In the genomic region with DNA sequence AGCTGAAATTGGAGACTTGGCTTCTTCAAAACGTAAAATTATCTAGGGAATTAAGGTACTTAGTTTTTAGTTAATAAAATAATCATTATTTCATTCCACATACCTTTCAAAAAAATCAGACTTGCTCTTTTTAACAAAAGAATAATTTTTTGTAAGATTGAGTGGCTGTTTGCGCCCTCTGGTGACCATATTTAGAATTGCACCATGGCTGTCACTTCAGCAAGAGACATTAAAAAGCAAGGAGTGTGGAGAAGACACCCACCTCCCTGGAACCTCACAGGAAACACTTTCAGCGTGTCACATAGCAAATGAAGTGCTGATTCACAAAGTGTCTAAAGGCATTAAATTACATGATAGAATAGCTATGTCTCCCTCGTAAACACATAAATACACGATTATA, we compare ENCODE assay signal across 9 mouse cellular contexts. TPM values are rescaled to one million over a fixed set of nuclear protein-coding genes. Genes with fewer than 3 reads are reported as not detected.
DNase-seq lines count a peak whose midpoint lies in the region; ATAC-seq and TF ChIP-seq lines count a peak whose summit lies in the region.
"Had no signal": no experiment of that assay in that cellular context is flagged by ENCODE, and none has a peak within 500 bp of the region (broad histone marks: within the 10 kb centered on the region; RNA-seq: fewer than 3 reads in every experiment).

No protein-coding gene starts in this region.

- CTCF ChIA-PET in Patski (lab: Charles Lee) = interaction anchor here (0.7 to 1.8 kb wide), 5 partner anchors 10 to 161 kb away, joined by 3 to 6 read pairs (median 3); no protein-coding TSS in a partner anchor

- intact Hi-C loops in left cerebral cortex, postnatal 14 days (cut with DNase I) = no loop called here

- 0 out of 2 replicates have a peak, but pooled peaks have one; percentile 28 for TF ChIP-seq CTCF in kidney, adult 2 months (conservative IDR thresholded peaks at IDR 0.05; ENCODE audit: insufficient read depth, insufficient read length, low read depth, low read length)
- TF ChIP-seq CTCF in CH12.LX (conservative IDR thresholded peaks at IDR 0.05 in 1 of 2, IDR thresholded peaks at IDR 0.05 in 1 of 2; ENCODE audit: low read depth in 2 of 2, low read length in 2 of 2) = peak; percentile 52 to 61
- peak; percentile 81 for TF ChIP-seq CTCF in Patski (IDR thresholded peaks at IDR 0.05)

- no peak overlapping the region for H3K27ac ChIP-seq in kidney, adult 2 months (ENCODE audit: insufficient read depth, low read depth, low read length)
- no peak overlapping the region for H3K27ac ChIP-seq in kidney, embryonic 16.5 days (ENCODE audit: low read length)
- H3K27ac ChIP-seq in CH12.LX (ENCODE audit: insufficient read depth, low read depth) = no peak overlapping the region
- H3K27ac ChIP-seq: limb, embryonic 15.5 days had no signal

- in situ Hi-C loops in CH12.LX (cut with MboI; ENCODE audit: low pct_ligation_motif_present, low pct_unique_long_range_greater_than_20kb, low sequenced_read_pairs) = no loop called here
- in situ Hi-C loops in Patski (cut with MboI; ENCODE audit: low pct_unique_long_range_greater_than_20kb) = no loop called here

- dilution Hi-C loops in CH12.LX (cut with MboI; ENCODE audit: extremely low pct_ligation_motif_present, extremely low pct_unique_long_range_greater_than_20kb, low sequenced_read_pairs) = no loop called here

- 26% methylated on average over 5 of the region's 5 CpGs for WGBS in kidney, adult 2 months
- 37% methylated on average over 5 of the region's 5 CpGs for WGBS in kidney, embryonic 16.5 days

- peak; percentile 39 for TF ChIP-seq RAD21 in CH12.LX (IDR thresholded peaks at IDR 0.05; ENCODE audit: low read depth, low read length)

- no peak for ATAC-seq in kidney, embryonic 16.5 days (ENCODE audit: low FRiP score, low TSS enrichment)
- no peak for ATAC-seq in Patski

- H3K9me3 ChIP-seq in kidney, embryonic 16.5 days (ENCODE audit: low read length) = no peaks in the 10 kb centered on the region
- no peaks in the 10 kb centered on the region for H3K9me3 ChIP-seq in CH12.LX (replicated peaks; ENCODE audit: low read length)
- H3K9me3 ChIP-seq: limb, embryonic 15.5 days had no signal

- H3K27me3 ChIP-seq in kidney, adult 2 months (replicated peaks; ENCODE audit: control insufficient read depth, insufficient read depth, low read length) = no peaks in the 10 kb centered on the region
- peaks cover 4% of the 10 kb centered on the region; the same call in 1 of the 2 replicates for H3K27me3 ChIP-seq in kidney, embryonic 16.5 days (ENCODE audit: insufficient read depth, low read length)
- no peaks in the 10 kb centered on the region for H3K27me3 ChIP-seq in CH12.LX (replicated peaks)
- peaks cover 46% of the 10 kb centered on the region for H3K27me3 ChIP-seq in Patski

- POLR2A ChIA-PET in Patski (lab: Charles Lee) = no interaction called here

- no peak for TF ChIP-seq POLR2A in kidney, adult 2 months (IDR thresholded peaks at IDR 0.05; ENCODE audit: low read depth, low read length)
- no peak for TF ChIP-seq POLR2A in CH12.LX (IDR thresholded peaks at IDR 0.05; ENCODE audit: low read depth, low read length)

- H3K9ac ChIP-seq in kidney, embryonic 16.5 days (replicated peaks; ENCODE audit: low read length) = no peak overlapping the region
- H3K9ac ChIP-seq in CH12.LX (ENCODE audit: insufficient read depth, low read depth) = no peak overlapping the region
- H3K9ac ChIP-seq: limb, embryonic 15.5 days had no signal

- DNase-seq in kidney, adult 2 months = peak; percentile 12
- DNase-seq in CH12.LX (ENCODE audit: extremely low read depth) = peak; percentile 17
- DNase-seq in Patski (ENCODE audit: low read depth, low spot score) = no peak
- peak; percentile 32 for DNase-seq in embryo, embryonic 11 days
- DNase-seq in left cerebral cortex, postnatal 14 days (ENCODE audit: low spot score in 2 of 2) = peak; percentile 48 to 54
- DNase-seq in right cerebral cortex, postnatal 10 days (ENCODE audit: low spot score in 2 of 2) = peak; percentile 35 to 59

- no peaks in the 10 kb centered on the region for H3K79me2 ChIP-seq in CH12.LX (replicated peaks; ENCODE audit: control insufficient read depth, extremely low read depth, insufficient read depth, poor library complexity, severe bottlenecking)

- no peak for TF ChIP-seq EP300 in CH12.LX (IDR thresholded peaks at IDR 0.05; ENCODE audit: low read length)

- no peak overlapping the region for H3K4me2 ChIP-seq in kidney, embryonic 16.5 days (replicated peaks; ENCODE audit: low read depth, low read length)
- no peak overlapping the region for H3K4me2 ChIP-seq in CH12.LX (ENCODE audit: insufficient read depth, low read depth, poor library complexity, severe bottlenecking)
- H3K4me2 ChIP-seq: limb, embryonic 15.5 days had no signal

- H3K4me3 ChIP-seq in kidney, adult 2 months (ENCODE audit: insufficient read depth, low read depth, low read length) = no peak overlapping the region
- no peak overlapping the region for H3K4me3 ChIP-seq in kidney, embryonic 16.5 days (ENCODE audit: low read length)
- no peak overlapping the region for H3K4me3 ChIP-seq in CH12.LX (replicated peaks in 1 of 3; ENCODE audit: low read depth in 2 of 3, low read length in 2 of 3, poor library complexity in 1 of 3)
- H3K4me3 ChIP-seq: erythroblast, embryonic 14.5 days; limb, embryonic 15.5 days had no signal

- no peaks in the 10 kb centered on the region for H3K36me3 ChIP-seq in kidney, adult 2 months (ENCODE audit: control insufficient read depth, insufficient read depth, low read length)
- no peaks in the 10 kb centered on the region for H3K36me3 ChIP-seq in kidney, embryonic 16.5 days (ENCODE audit: insufficient read depth, low read length)
- no peaks in the 10 kb centered on the region for H3K36me3 ChIP-seq in CH12.LX (replicated peaks in 1 of 2; ENCODE audit: control insufficient read depth in 1 of 2, insufficient read depth in 1 of 2, low read length in 1 of 2)
- H3K36me3 ChIP-seq: limb, embryonic 15.5 days had no signal

- no peaks in the 10 kb centered on the region for H3K4me1 ChIP-seq in kidney, adult 2 months (ENCODE audit: control insufficient read depth, insufficient read depth, low read length)
- H3K4me1 ChIP-seq in kidney, embryonic 16.5 days (ENCODE audit: insufficient read depth, low read length) = no peaks in the 10 kb centered on the region
- no peaks in the 10 kb centered on the region for H3K4me1 ChIP-seq in CH12.LX (ENCODE audit: control insufficient read depth in 1 of 2, insufficient read depth in 2 of 2)
- H3K4me1 ChIP-seq: limb, embryonic 15.5 days had no signal

TF ChIP-seq in CH12.LX, 34 proteins besides CTCF, POLR2A, EP300 and RAD21:
- TF ChIP-seq SMC3 (IDR thresholded peaks at IDR 0.05; ENCODE audit: low read depth, low read length) (peak; percentile 48), MYC (IDR thresholded peaks at IDR 0.05; ENCODE audit: low read depth, low read length) (no peak)

RNA-seq across cellular contexts. Expression of a gene that starts 34.2 kb away (rescaled TPM):
- not detected in 2 replicates for polyA plus RNA-seq in kidney, adult 2 months (2012; rRNA removed)
- 0.40 and 0.77 TPM in 2 replicates for polyA plus RNA-seq in kidney, embryonic 16.5 days (2015; fragmentation: Nextera tagmentation; extraction: Ambion mirVana)
- total RNA-seq in CH12.LX (2012; rRNA removed) (not detected in 2 replicates), CH12.LX (2014; rRNA removed) (not detected in 2 replicates)
- polyA plus RNA-seq in CH12.LX (2012; ENCODE audit: insufficient read length, low read depth) (not detected in 2 replicates), Patski (2021) (not detected)
- not detected for total RNA-seq in left cerebral cortex, postnatal 14 days (2021)
- polyA plus RNA-seq: erythroblast, embryonic 14.5 days had no signal

Comparison
In these comparisons a context has a peak if more than half of its experiments do, and no peak if none do; other contexts are left out.
1. CTCF ChIP-seq: peak in every context shown above with its lines; median percentile 81 in Patski; 56 in CH12.LX; 28 in kidney, adult 2 months.